Mouse (Mus musculus) sigmoid colon, adult 10 weeks (tissue): Measurements from ENCODE around the gene Pard6a. TPM values are rescaled to one million over a fixed set of nuclear protein-coding genes. Genes with fewer than 3 reads are reported as not detected.

Source experiments
- polyA plus RNA-seq: library from polyadenylated mRNA; stranded (reverse); fragments of 350-450 nt; fragmentation: Illumina TruSeq; extraction: RNeasy Lipid Tissue Mini Kit (QIAGEN cat#74804); gene quantifications from one replicate; pipeline ENCODE4 v1.2.3, GENCODE M21; 2014; ENCODE audit warnings: low read depth, low replicate concordance

Gene Pard6a
- polyA plus RNA-seq: not detected

GRCm38 (mm10) chr8:105700966-105701824 is at the start of gene Pard6a, which contains the start of gene Acd:
Gene Pard6a, plus strand, starts transcription at chr8:105701148.
Gene Acd, minus strand, starts transcription at chr8:105701102.

DNA sequence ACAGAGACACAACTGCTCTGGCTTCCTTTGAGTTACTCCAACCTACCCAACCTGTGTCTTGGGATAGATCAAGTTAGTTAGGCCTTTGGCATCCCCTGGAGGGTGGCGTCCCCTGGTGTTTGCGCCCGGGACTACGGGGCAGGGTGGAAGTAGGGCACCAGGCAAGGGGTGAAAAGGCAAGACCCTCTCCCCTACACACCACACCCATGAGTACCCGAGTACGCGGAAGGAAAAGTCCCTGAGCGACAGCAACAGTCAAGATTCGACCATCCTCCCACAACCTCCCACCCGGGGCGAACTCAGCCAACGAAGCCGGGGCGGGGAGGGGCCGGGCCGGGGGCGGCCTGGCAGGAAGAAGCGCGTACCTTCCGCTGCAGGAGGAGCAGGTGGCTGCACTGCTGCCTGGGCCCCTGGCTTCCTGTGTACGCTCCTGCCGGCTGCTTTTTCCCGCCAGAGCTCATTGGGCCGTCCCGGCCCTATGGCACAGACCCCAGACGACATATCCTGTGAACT is 15.1 kb upstream of the Pard6a start, which contains the start of gene Carmil2:
TSS of gene Carmil2 (plus strand) at position 479 of the 513 bp plus-strand sequence.

GRCm38 (mm10) chr8:105707498-105708403 is 6.8 kb downstream of the Pard6a start, which contains the start of the genes 4933405L10Rik and Enkd1:
Gene 4933405L10Rik, plus strand, starts transcription at chr8:105707655.
Gene Enkd1, minus strand, starts transcription at chr8:105708210.

Other genes starting within 250 kb of the Pard6a start
- 1.1 TPM for gene Tppp3, start 229.6 kb upstream of the Pard6a start, polyA plus RNA-seq
- gene Zdhhc1, start 204.2 kb upstream of the Pard6a start, polyA plus RNA-seq: 3.8 TPM
- 68.5 TPM for gene Hsd11b2, start 182.4 kb upstream of the Pard6a start, polyA plus RNA-seq
- gene Atp6v0d1, start 135.1 kb upstream of the Pard6a start, polyA plus RNA-seq: 23.0 TPM
- 0.98 TPM for gene Ripor1, start 95.9 kb upstream of the Pard6a start, polyA plus RNA-seq
- 95.5 TPM for gene Ctcf, start 64.6 kb upstream of the Pard6a start, polyA plus RNA-seq
- not detected for gene Agrp, start 63.8 kb upstream of the Pard6a start, polyA plus RNA-seq
- 0.50 TPM for gene Carmil2, start 14.9 kb upstream of the Pard6a start, polyA plus RNA-seq
- gene Acd, start within 50 bp of the Pard6a start, polyA plus RNA-seq: 1.4 TPM
- not detected for gene 4933405L10Rik, start 6.5 kb downstream of the Pard6a start, polyA plus RNA-seq
- gene Enkd1, start 7.1 kb downstream of the Pard6a start, polyA plus RNA-seq: 0.16 TPM
- gene Gfod2, start 57.5 kb downstream of the Pard6a start, polyA plus RNA-seq: 0.16 TPM
- gene Ranbp10, start 126.2 kb downstream of the Pard6a start, polyA plus RNA-seq: 6.4 TPM
- not detected for gene Tsnaxip1, start 126.6 kb downstream of the Pard6a start, polyA plus RNA-seq
- gene Cenpt, start 152.1 kb downstream of the Pard6a start, polyA plus RNA-seq: 0.76 TPM
- 8.3 TPM for gene Thap11, start 154.0 kb downstream of the Pard6a start, polyA plus RNA-seq
- gene Nutf2, start 159.4 kb downstream of the Pard6a start, polyA plus RNA-seq: 47.5 TPM
- gene Edc4, start 179.7 kb downstream of the Pard6a start, polyA plus RNA-seq: 1.4 TPM
- gene Nrn1l, start 192.4 kb downstream of the Pard6a start, polyA plus RNA-seq: not detected
- 2.6 TPM for gene Pskh1, start 199.3 kb downstream of the Pard6a start, polyA plus RNA-seq
- gene Ctrl, start 232.7 kb downstream of the Pard6a start, polyA plus RNA-seq: 1.5 TPM
- gene Psmb10, start 237.3 kb downstream of the Pard6a start, polyA plus RNA-seq: 1.7 TPM
- not detected for gene Lcat, start 242.2 kb downstream of the Pard6a start, polyA plus RNA-seq